Mouse (Mus musculus) forebrain, embryonic 12.5 days (tissue): ENCODE measurements around the gene Hsd3b6. TPM values are rescaled to one million over a fixed set of nuclear protein-coding genes. Genes with fewer than 3 reads are reported as not detected.
"Not testable (repeated sequence)": the region's sequence is repeated elsewhere in the genome, so short reads cannot be mapped to it uniquely, and the experiment has no call there.

Experiments
- ATAC-seq: fragments of 200-750 bp; cut with Nextera tagmentation; 2 replicates; pipeline ENCODE4 v1.8.0; 2017; ENCODE audit warnings: moderate TSS enrichment; ENCODE audit not compliant: low FRiP score
- H3K27ac ChIP-seq: fragments of 300-500 bp; sonication (generic); 2 replicates; pipeline ENCODE4 v1.5.1; 2016; ENCODE audit warnings: mild to moderate bottlenecking
- H3K27me3 ChIP-seq: fragments of 300-500 bp; sonication (generic); 2 replicates; pipeline ENCODE4 v1.6.1; 2016; ENCODE audit warnings: mild to moderate bottlenecking
- H3K36me3 ChIP-seq: fragments of 300-500 bp; sonication (generic); replicated peaks from 2 replicates; pipeline ENCODE4 v1.6.1; 2016; ENCODE audit warnings: mild to moderate bottlenecking
- H3K4me1 ChIP-seq: fragments of 300-500 bp; sonication (generic); 2 replicates; pipeline ENCODE4 v1.6.1; 2016
- H3K4me2 ChIP-seq: fragments of 300-500 bp; sonication (generic); 2 replicates; pipeline ENCODE4 v1.6.1; 2016; ENCODE audit warnings: mild to moderate bottlenecking, moderate library complexity
- H3K4me3 ChIP-seq: fragments of 300-500 bp; sonication (generic); replicated peaks from 2 replicates; pipeline ENCODE4 v1.5.1; 2016; ENCODE audit warnings: mild to moderate bottlenecking
- H3K9ac ChIP-seq: fragments of 300-500 bp; sonication (generic); 2 replicates; pipeline ENCODE4 v1.6.1; 2016; ENCODE audit warnings: mild to moderate bottlenecking
- H3K9me3 ChIP-seq: fragments of 300-500 bp; sonication (generic); 2 replicates; pipeline ENCODE4 v1.6.1; 2016
- WGBS: fragments of 180-500 bp; shearing (Covaris S2); methylation state at CpG from one replicate; pipeline ENCODE4 v1.1.7; 2016; 5-methylcytosine and 5-hydroxymethylcytosine counted together
- polyA plus RNA-seq: library from polyadenylated mRNA; unstranded; fragments of >200 nt; fragmentation: Nextera tagmentation; extraction: Ambion mirVana; gene quantifications from 2 replicates; pipeline ENCODE4 v1.2.1, GENCODE M21; 2016

The Hsd3b6 gene
- polyA plus RNA-seq: 26.2 and 35.6 TPM in 2 replicates

DNA sequence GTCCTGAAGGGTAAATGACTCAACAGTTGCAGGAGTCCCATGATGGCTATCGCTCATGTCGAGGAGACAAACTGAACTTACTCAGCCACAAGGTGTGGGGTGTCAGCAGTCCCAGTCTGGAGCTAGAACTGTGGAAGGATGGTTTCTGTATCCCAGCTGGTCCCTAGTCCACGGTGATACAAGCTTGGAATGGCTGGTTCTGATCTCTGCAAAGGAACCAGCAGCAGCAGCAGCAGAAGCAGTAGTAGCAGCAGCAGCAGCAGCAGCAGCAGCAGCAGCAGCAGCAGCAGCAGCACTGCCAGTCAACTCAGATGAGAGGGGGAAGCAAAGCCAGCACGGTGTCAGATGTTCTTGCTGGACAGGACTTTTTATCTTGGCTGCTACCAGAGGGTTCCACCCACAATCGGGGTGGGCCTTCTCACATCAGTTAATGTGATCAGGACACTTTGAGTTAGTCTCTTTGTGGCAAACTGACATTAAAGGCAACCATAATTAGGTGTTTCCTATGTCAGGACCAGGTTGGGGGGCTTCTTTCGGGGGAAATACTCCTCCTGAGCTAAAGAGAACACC is at the start of gene Hsd3b6:
TSS of gene Hsd3b6 (minus strand) at position 343 of the 570 bp plus-strand sequence.
- Histone ChIP-seq H3K4me3 (no peak within 1 kb of the TSS), H3K27me3 (no peaks in the 10 kb centered on the region), H3K4me2 (no peak within 1 kb of the TSS), H3K27ac (no peak within 1 kb of the TSS), H3K4me1 (no peaks in the 10 kb centered on the region), H3K36me3 (no peaks in the 10 kb centered on the region), H3K9ac (no peak within 1 kb of the TSS), H3K9me3 (no peaks in the 10 kb centered on the region)
- ATAC-seq: no peak
- 81% methylated on average over 6 of the region's 6 CpGs for WGBS

DNA sequence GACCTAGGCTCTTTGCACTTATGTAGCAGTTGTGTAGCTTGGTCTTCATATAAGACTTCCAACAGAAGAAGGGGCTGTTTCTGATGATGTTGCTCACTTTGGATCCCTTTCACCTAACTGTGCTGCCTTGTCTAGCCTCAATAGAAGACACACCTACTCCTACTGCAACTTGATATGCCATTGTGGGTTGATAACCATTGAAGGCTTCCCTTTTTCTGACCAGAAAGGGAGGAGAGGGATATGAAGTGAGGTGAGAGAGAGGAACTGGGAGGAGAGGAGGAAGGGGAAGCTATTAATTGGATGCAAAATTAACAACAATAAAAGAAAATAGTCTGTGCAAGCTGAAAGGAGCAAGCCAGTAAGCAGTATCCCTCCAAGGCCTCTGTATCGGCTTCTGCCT is 48.6 kb upstream of the Hsd3b6 start:
- Histone ChIP-seq H3K4me2 (no peak overlapping the region), H3K27me3 (no peaks in the 10 kb centered on the region), H3K4me1 (no peaks in the 10 kb centered on the region), H3K9ac (no peak overlapping the region), H3K27ac (no peak overlapping the region), H3K36me3 (no peaks in the 10 kb centered on the region), H3K9me3 (no peaks in the 10 kb centered on the region), H3K4me3 (no peak overlapping the region)
- WGBS: 96% methylated on average over 1 of the region's 1 CpGs
- no peak for ATAC-seq

DNA sequence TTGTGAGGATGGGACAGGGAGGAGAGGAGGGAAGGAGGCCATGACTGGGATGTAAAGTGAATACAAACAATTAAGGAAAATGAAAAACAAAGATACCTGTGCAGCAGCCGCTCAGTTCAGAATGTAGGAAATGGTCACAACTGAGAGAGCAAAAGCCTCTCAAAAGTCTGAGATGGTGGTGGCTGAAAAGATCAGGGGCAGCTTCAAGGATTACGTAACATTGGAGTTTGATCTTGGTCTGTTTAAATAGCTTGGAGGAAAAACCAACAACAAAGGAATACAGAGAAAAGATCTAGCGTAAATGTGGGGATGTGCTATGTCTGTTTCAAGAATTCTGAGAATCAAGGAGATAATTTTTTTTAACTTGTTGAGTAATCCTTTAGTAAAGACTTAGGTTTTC is 45.3 kb upstream of the Hsd3b6 start, which contains the start of gene Hsd3b1:
TSS of gene Hsd3b1 (minus strand) at position 219 of the 400 bp plus-strand sequence.
- 92% methylated on average over 3 of the region's 3 CpGs for WGBS
- no peaks in the 10 kb centered on the region for H3K9me3 ChIP-seq
- no peaks in the 10 kb centered on the region for H3K27me3 ChIP-seq
- no peak within 1 kb of the TSS for H3K9ac ChIP-seq
- no peak for ATAC-seq
- no peak within 1 kb of the TSS for H3K4me2 ChIP-seq
- H3K4me1 ChIP-seq: no peaks in the 10 kb centered on the region
- no peak within 1 kb of the TSS for H3K4me3 ChIP-seq
- H3K27ac ChIP-seq: no peak within 1 kb of the TSS
- H3K36me3 ChIP-seq: no peaks in the 10 kb centered on the region

DNA sequence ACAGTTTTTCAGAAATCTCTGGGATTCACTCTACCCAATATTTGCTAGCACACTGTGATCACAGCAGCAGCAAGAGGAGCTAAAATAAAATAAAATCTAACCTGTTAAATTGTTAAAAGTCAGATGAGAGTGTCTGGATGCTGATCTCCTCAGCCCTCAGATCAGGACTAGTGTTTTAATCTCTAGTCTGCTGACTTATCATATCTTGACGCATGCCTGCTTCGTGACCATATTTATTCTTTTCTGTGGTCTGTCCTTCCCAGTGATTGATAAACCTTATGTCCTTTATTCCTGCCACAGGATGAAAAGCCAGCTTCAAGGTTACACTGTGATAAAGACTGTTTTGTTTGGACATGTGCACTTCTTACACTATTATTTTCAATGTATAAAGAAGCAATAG is 43.8 kb upstream of the Hsd3b6 start:
- H3K27me3 ChIP-seq: no peaks in the 10 kb centered on the region
- no peak for ATAC-seq
- no peaks in the 10 kb centered on the region for H3K36me3 ChIP-seq
- no peak overlapping the region for H3K4me3 ChIP-seq
- H3K4me2 ChIP-seq: no peak overlapping the region
- no peak overlapping the region for H3K9ac ChIP-seq
- WGBS: 91% methylated on average over 2 of the region's 2 CpGs
- H3K4me1 ChIP-seq: no peaks in the 10 kb centered on the region
- no peaks in the 10 kb centered on the region for H3K9me3 ChIP-seq
- no peak overlapping the region for H3K27ac ChIP-seq

DNA sequence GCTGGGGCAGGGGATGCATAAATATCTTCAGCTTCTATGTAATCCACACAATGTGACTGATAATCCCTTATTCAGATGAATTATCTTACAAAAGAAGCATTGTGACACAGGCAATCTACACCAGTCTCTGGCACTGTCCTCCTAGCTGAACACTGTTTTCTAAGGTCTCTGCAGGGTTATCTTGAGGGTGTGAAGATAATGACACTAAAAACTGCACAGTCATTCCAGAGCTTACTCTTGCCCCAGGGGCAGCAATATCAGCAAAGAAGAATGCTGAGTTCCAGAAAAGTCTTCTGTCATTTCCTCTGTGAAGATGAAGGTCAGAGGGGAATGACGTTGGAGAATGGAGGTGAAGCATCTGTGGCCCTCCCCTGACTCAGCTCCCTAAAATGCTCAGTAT is 42.6 kb upstream of the Hsd3b6 start:
- Histone ChIP-seq H3K4me3 (no peak overlapping the region), H3K9me3 (no peaks in the 10 kb centered on the region), H3K9ac (no peak overlapping the region), H3K27me3 (no peaks in the 10 kb centered on the region), H3K27ac (no peak overlapping the region), H3K36me3 (no peaks in the 10 kb centered on the region), H3K4me1 (no peaks in the 10 kb centered on the region), H3K4me2 (no peak overlapping the region)
- ATAC-seq: no peak
- WGBS: 80% methylated on average over 1 of the region's 1 CpGs

DNA sequence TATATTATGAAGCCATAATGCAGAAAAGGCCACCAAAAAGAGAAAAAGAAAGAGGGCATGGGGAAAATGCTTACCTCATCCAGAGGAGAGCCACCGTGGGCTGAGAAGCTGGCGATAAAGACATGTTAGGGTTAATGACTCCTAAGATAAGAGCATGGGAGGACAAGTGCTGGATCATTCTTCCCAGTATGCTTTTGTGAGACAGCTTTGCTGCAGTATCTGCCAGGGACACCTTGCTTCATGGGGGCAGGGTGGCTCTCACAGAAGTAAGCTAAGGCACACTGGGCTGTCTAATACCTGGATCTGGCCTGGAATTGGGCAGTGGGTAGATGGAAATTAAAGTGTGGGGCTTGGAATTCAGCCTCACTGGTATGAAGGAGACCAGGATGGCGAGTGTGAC is 40.9 kb upstream of the Hsd3b6 start:
- H3K27ac ChIP-seq: no peak overlapping the region
- no peaks in the 10 kb centered on the region for H3K27me3 ChIP-seq
- no peaks in the 10 kb centered on the region for H3K9me3 ChIP-seq
- WGBS: 79% methylated on average over 3 of the region's 3 CpGs
- no peak overlapping the region for H3K9ac ChIP-seq
- no peak overlapping the region for H3K4me3 ChIP-seq
- no peak overlapping the region for H3K4me2 ChIP-seq
- no peaks in the 10 kb centered on the region for H3K36me3 ChIP-seq
- no peaks in the 10 kb centered on the region for H3K4me1 ChIP-seq
- ATAC-seq: no peak

DNA sequence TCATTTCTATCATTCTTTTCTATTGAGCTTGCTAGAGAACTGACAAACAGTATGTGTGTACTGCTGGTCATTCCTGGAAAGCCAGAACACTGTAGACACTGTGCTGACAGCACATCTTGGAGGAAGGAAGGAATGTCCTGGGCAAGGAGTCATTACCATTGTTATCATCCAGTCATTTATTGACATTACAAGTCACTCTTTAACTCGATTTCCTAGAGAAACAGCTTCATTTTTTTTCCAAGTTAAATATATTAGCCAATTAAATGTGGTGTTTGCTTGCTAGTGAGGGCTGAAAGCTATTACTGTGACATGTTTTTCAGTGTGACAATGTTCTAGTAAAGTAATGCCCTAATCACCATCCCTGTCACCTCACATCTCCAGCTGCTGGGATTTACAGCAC is 39.4 kb upstream of the Hsd3b6 start:
- no peak for ATAC-seq
- no peaks in the 10 kb centered on the region for H3K9me3 ChIP-seq
- no peaks in the 10 kb centered on the region for H3K27me3 ChIP-seq
- H3K27ac ChIP-seq: no peak overlapping the region
- H3K36me3 ChIP-seq: no peaks in the 10 kb centered on the region
- no peak overlapping the region for H3K4me2 ChIP-seq
- H3K4me1 ChIP-seq: no peaks in the 10 kb centered on the region
- no peak overlapping the region for H3K4me3 ChIP-seq
- WGBS: 43% methylated on average over 1 of the region's 1 CpGs
- H3K9ac ChIP-seq: no peak overlapping the region

DNA sequence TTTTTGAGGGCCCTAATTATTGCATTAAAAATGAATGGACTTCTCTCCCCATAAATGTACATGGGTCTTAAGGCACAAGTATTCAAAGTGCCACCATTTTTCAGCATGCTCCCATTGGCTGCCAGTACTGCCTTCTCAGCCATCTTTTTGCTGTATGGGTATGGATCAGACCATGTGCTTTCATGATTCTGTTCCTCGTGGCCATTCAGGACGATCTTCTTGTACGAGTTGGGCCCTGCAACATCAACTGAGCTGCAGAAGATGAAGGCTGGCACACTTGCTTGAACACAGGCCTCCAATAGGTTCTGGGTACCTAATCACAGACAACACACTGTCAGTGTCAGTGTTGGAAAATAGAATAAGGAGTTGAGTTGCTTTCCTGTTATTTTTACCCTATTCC is 38.8 kb upstream of the Hsd3b6 start:
- Histone ChIP-seq H3K27me3 (no peaks in the 10 kb centered on the region), H3K4me2 (no peak overlapping the region), H3K4me1 (no peaks in the 10 kb centered on the region), H3K4me3 (no peak overlapping the region), H3K9me3 (no peaks in the 10 kb centered on the region), H3K27ac (no peak overlapping the region), H3K9ac (no peak overlapping the region), H3K36me3 (no peaks in the 10 kb centered on the region)
- WGBS: 89% methylated on average over 3 of the region's 3 CpGs
- no peak for ATAC-seq

DNA sequence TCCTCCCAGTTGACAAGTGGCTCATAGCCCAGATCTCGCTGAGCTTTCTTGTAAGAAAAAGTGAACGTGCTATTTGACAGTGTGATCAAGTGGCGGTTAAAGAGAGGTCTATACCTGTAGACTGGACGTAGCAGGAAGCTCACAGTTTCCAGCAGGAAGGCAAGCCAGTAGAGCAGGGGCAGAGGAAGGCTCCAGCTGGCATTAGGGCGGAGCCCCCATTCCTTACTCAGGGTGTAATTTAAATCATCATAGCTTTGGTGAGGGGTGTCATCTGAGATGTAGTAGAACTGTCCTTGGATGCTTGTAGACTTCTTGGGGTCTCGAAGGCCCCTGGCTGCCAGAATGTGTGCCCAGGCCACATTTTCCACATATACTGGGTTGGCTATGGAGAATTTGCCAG is 38.4 kb upstream of the Hsd3b6 start:
- Histone ChIP-seq H3K9ac (no peak overlapping the region), H3K36me3 (no peaks in the 10 kb centered on the region), H3K4me3 (no peak overlapping the region), H3K4me1 (no peaks in the 10 kb centered on the region), H3K27me3 (no peaks in the 10 kb centered on the region), H3K4me2 (no peak overlapping the region), H3K27ac (no peak overlapping the region), H3K9me3 (no peaks in the 10 kb centered on the region)
- WGBS: 85% methylated on average over 6 of the region's 6 CpGs
- no peak for ATAC-seq

DNA sequence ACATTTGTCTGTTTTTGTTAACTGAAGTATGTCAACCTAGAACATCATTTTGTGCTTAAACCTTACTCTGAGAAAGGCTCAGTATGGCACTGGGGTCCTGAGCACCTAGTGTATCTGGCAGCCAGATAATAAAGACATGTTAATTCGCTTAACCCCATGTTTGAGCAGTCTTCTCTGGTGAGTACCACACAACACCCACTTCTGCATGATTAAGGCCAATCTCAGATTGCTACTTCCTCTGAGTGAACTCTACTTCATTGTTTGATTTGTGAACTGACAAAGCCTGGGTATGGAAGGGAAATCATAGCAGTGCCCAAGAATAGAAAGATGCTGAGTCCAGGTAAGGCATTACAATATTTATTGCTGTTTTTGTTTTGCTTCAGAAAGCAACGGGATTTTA is 37.6 kb upstream of the Hsd3b6 start:
- Histone ChIP-seq H3K9ac (no peak overlapping the region), H3K4me1 (no peaks in the 10 kb centered on the region), H3K27ac (no peak overlapping the region), H3K4me2 (no peak overlapping the region), H3K4me3 (no peak overlapping the region), H3K9me3 (no peaks in the 10 kb centered on the region), H3K36me3 (no peaks in the 10 kb centered on the region), H3K27me3 (no peaks in the 10 kb centered on the region)
- no peak for ATAC-seq
- 75% methylated on average over 2 of the region's 2 CpGs for WGBS

DNA sequence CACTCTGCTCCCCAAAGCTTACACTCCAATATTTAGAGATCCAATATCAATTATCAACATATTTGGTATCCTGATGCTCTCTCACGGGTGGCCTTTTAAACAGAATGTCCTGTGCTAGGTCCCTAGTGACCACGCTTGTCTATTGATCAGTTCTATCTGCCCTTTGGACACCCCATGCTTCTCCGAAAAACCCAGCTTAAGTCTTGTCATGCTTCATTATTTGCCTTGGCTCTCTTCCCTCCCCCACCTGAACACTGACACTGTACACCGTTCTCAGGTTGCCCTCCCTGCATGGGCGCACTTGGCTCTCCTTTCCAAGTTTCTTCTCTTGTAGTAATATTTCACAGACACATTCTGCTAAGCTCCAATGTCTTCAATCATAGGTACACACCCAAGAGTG is 36.0 kb upstream of the Hsd3b6 start:
- H3K4me1 ChIP-seq: no peaks in the 10 kb centered on the region
- H3K27ac ChIP-seq: no peak overlapping the region
- ATAC-seq: no peak
- H3K9me3 ChIP-seq: no peaks in the 10 kb centered on the region
- no peak overlapping the region for H3K4me2 ChIP-seq
- no peaks in the 10 kb centered on the region for H3K36me3 ChIP-seq
- H3K4me3 ChIP-seq: no peak overlapping the region
- no peak overlapping the region for H3K9ac ChIP-seq
- no peaks in the 10 kb centered on the region for H3K27me3 ChIP-seq
- 84% methylated on average over 5 of the region's 5 CpGs for WGBS

DNA sequence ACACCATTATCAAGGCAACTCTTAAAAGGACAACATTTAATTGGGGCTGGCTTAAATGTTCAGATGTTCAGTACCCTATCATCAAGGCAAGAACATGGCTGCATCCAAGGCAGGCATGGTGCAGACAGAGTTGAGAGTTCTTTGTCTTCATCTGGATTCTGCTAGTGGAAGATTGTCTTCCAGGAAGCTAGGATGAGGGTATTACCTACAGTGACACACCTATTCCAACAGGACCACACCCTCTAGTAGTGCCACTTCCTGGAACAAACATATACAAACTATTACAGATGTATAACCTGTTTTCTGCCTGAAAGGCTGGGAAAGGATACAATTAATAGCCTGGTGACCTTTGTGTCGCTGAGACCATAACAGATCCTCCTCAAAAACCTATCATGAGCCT is 34.7 kb upstream of the Hsd3b6 start:
- no peaks in the 10 kb centered on the region for H3K27me3 ChIP-seq
- 83% methylated on average over 1 of the region's 1 CpGs for WGBS

DNA sequence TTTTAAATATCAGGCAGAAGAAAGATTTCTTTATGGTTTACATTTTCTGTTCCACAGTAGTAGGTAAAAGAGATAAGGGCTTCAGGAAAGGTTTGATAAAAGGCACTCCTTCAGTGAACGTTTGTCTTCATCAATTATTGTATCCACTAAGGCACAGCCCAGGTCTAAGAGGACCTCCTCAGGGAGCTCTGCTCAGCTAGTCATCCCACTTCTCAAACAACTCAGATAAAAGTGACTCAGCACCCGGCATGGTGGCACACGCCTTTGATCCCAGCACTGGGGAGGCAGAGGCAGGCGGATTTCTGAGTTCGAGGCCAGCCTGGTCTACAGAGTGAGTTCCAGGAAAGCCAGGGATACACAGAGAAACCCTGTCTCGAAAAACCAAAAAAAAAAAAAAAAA is 1.6 kb downstream of the Hsd3b6 start:
- H3K4me2 ChIP-seq, H3K36me3 ChIP-seq, H3K9ac ChIP-seq, ATAC-seq, H3K27me3 ChIP-seq, H3K4me1 ChIP-seq, H3K4me3 ChIP-seq, H3K9me3 ChIP-seq, H3K27ac ChIP-seq: not testable (repeated sequence)
- 83% methylated on average over 6 of the region's 6 CpGs for WGBS

More for the DNA sequence above, 34.7 kb upstream of the Hsd3b6 start:
- ATAC-seq: no peak
- no peak overlapping the region for H3K4me2 ChIP-seq
- no peaks in the 10 kb centered on the region for H3K36me3 ChIP-seq
- H3K4me3 ChIP-seq: no peak overlapping the region
- no peaks in the 10 kb centered on the region for H3K4me1 ChIP-seq
- no peak overlapping the region for H3K27ac ChIP-seq
- H3K9me3 ChIP-seq: no peaks in the 10 kb centered on the region
- H3K9ac ChIP-seq: no peak overlapping the region
